22 mouse cellular contexts compared by ENCODE assay signal in the genomic region with DNA sequence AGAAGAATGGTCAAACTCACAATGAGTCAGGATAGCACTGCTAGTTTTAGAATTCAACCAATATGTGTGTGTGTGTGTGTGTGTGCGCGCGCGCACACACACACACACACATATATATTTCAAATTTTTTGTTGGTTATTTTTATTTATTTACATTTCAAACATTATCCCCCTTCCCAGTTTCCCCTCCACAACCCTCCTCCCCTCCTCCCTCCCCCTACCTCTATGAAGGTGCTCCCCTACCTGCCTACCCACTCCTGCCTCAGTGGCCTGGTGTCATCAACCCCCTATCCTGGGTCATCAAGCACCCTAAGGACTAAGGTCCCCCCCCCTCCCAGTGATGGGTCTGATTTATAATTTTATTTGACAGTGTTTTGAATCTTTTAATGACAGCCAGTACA.
DNase-seq lines count a peak whose midpoint lies in the region; ATAC-seq and TF ChIP-seq lines count a peak whose summit lies in the region.
"Had no signal": no experiment of that assay in that cellular context is flagged by ENCODE, and none has a peak within 500 bp of the region (broad histone marks: within the 10 kb centered on the region; RNA-seq: fewer than 3 reads in every experiment).

No protein-coding gene starts in this region.

- H3K27ac ChIP-seq in heart, postnatal 0 days (ENCODE audit: low read depth): no peak overlapping the region
- no peak overlapping the region for H3K27ac ChIP-seq in kidney, postnatal 0 days
- no peak overlapping the region for H3K27ac ChIP-seq in lung, postnatal 0 days (ENCODE audit: low read length)
- H3K27ac ChIP-seq in midbrain, embryonic 11.5 days (ENCODE audit: low read depth, low read length): no peak overlapping the region
- no peak overlapping the region for H3K27ac ChIP-seq in midbrain, embryonic 13.5 days

- H3K4me3 ChIP-seq in heart, postnatal 0 days (ENCODE audit: low read depth, low read length): no peak overlapping the region
- H3K4me3 ChIP-seq in kidney, postnatal 0 days (replicated peaks; ENCODE audit: low read depth, low read length): no peak overlapping the region
- H3K4me3 ChIP-seq in lung, postnatal 0 days (ENCODE audit: low read depth, low read length): no peak overlapping the region
- H3K4me3 ChIP-seq in lung, adult 2 months (replicated peaks; ENCODE audit: extremely low read depth, low read depth, low read length): no peak overlapping the region
- no peak overlapping the region for H3K4me3 ChIP-seq in midbrain, embryonic 11.5 days (ENCODE audit: low read depth, low read length)
- H3K4me3 ChIP-seq in midbrain, embryonic 13.5 days (replicated peaks): no peak overlapping the region

- no peak for TF ChIP-seq POLR2A in lung, adult 2 months (IDR thresholded peaks at IDR 0.05; ENCODE audit: borderline replicate concordance, extremely low read depth, low read depth, low read length)

- no peak overlapping the region for H3K4me2 ChIP-seq in heart, postnatal 0 days (ENCODE audit: low read depth, low read length)
- no peak overlapping the region for H3K4me2 ChIP-seq in kidney, postnatal 0 days (ENCODE audit: low read length)
- H3K4me2 ChIP-seq in lung, postnatal 0 days (replicated peaks; ENCODE audit: low read depth, low read length): no peak overlapping the region
- H3K4me2 ChIP-seq in midbrain, embryonic 11.5 days: no peak overlapping the region
- no peak overlapping the region for H3K4me2 ChIP-seq in midbrain, embryonic 13.5 days (replicated peaks)

- H3K27me3 ChIP-seq in heart, postnatal 0 days (ENCODE audit: control insufficient read depth, insufficient read depth, low read length): no peaks in the 10 kb centered on the region
- no peaks in the 10 kb centered on the region for H3K27me3 ChIP-seq in kidney, postnatal 0 days (ENCODE audit: insufficient read depth, low read length)
- H3K27me3 ChIP-seq in lung, postnatal 0 days (replicated peaks; ENCODE audit: insufficient read depth, low read length): no peaks in the 10 kb centered on the region
- no peaks in the 10 kb centered on the region for H3K27me3 ChIP-seq in midbrain, embryonic 11.5 days (ENCODE audit: control insufficient read depth, insufficient read depth, low read length)
- H3K27me3 ChIP-seq in midbrain, embryonic 13.5 days: no peaks in the 10 kb centered on the region
- H3K27me3 ChIP-seq: CH12.LX, Patski had no signal

- TF ChIP-seq EP300 in heart, postnatal 0 days (IDR thresholded peaks at IDR 0.05; ENCODE audit: low read depth): no peak
- TF ChIP-seq EP300 in lung, postnatal 0 days (IDR thresholded peaks at IDR 0.05): no peak

- TF ChIP-seq CTCF in heart, postnatal 0 days (IDR thresholded peaks at IDR 0.05; ENCODE audit: low read depth): no peak
- no peak for TF ChIP-seq CTCF in kidney, postnatal 0 days (IDR thresholded peaks at IDR 0.05; ENCODE audit: low read depth)
- no peak for TF ChIP-seq CTCF in lung, postnatal 0 days (IDR thresholded peaks at IDR 0.05)
- TF ChIP-seq CTCF in lung, adult 2 months (IDR thresholded peaks at IDR 0.05; ENCODE audit: insufficient read depth, low read length): no peak

- 96% methylated on average over 4 of the region's 4 CpGs for WGBS in heart, postnatal 0 days
- 94% methylated on average over 4 of the region's 4 CpGs for WGBS in kidney, postnatal 0 days
- 97% methylated on average over 4 of the region's 4 CpGs for WGBS in lung, postnatal 0 days
- WGBS in lung, adult 2 months: 93% methylated on average over 4 of the region's 4 CpGs
- WGBS in midbrain, embryonic 11.5 days: 95% methylated on average over 4 of the region's 4 CpGs
- WGBS in midbrain, embryonic 13.5 days: 100% methylated on average over 4 of the region's 4 CpGs

- H3K9ac ChIP-seq in heart, postnatal 0 days (replicated peaks; ENCODE audit: low read depth, low read length): no peak overlapping the region
- no peak overlapping the region for H3K9ac ChIP-seq in kidney, postnatal 0 days (ENCODE audit: low read depth, low read length)
- no peak overlapping the region for H3K9ac ChIP-seq in lung, postnatal 0 days (replicated peaks; ENCODE audit: low read depth)
- no peak overlapping the region for H3K9ac ChIP-seq in midbrain, embryonic 11.5 days (ENCODE audit: low read length)
- no peak overlapping the region for H3K9ac ChIP-seq in midbrain, embryonic 13.5 days (replicated peaks)

- no peaks in the 10 kb centered on the region for H3K4me1 ChIP-seq in heart, postnatal 0 days (ENCODE audit: control insufficient read depth, insufficient read depth)
- H3K4me1 ChIP-seq in kidney, postnatal 0 days (replicated peaks; ENCODE audit: insufficient read depth, low read length): no peaks in the 10 kb centered on the region
- H3K4me1 ChIP-seq in lung, postnatal 0 days (ENCODE audit: insufficient read depth, low read depth, low read length): no peaks in the 10 kb centered on the region
- H3K4me1 ChIP-seq in lung, adult 2 months (ENCODE audit: control insufficient read depth, insufficient read depth, low read length): no peaks in the 10 kb centered on the region
- no peaks in the 10 kb centered on the region for H3K4me1 ChIP-seq in midbrain, embryonic 11.5 days (ENCODE audit: control insufficient read depth, insufficient read depth, low read length)
- H3K4me1 ChIP-seq in midbrain, embryonic 13.5 days (replicated peaks): no peaks in the 10 kb centered on the region

- H3K9me3 ChIP-seq in heart, postnatal 0 days (replicated peaks; ENCODE audit: control insufficient read depth, low read length): no peaks in the 10 kb centered on the region
- H3K9me3 ChIP-seq in kidney, postnatal 0 days (replicated peaks; ENCODE audit: low read length): no peaks in the 10 kb centered on the region
- H3K9me3 ChIP-seq in lung, postnatal 0 days (ENCODE audit: low read length): no peaks in the 10 kb centered on the region
- H3K9me3 ChIP-seq in midbrain, embryonic 11.5 days (ENCODE audit: control insufficient read depth, low read length): no peaks in the 10 kb centered on the region
- H3K9me3 ChIP-seq in midbrain, embryonic 13.5 days: no peaks in the 10 kb centered on the region

- no peak for ATAC-seq in heart, postnatal 0 days (ENCODE audit: insufficient read depth, low read depth)
- ATAC-seq in kidney, postnatal 0 days (replicated peaks; ENCODE audit: low FRiP score, low read depth): no peak
- ATAC-seq in lung, postnatal 0 days: no peak
- no peak for ATAC-seq in midbrain, embryonic 11.5 days (ENCODE audit: low FRiP score)
- no peak for ATAC-seq in midbrain, embryonic 13.5 days
- ATAC-seq: activated CD4-positive, CD25-positive, alpha-beta regulatory T cell, adult 4 months; CD4-positive, CD25-positive, alpha-beta regulatory T cell, adult 4 months; Patski had no signal

- no peaks in the 10 kb centered on the region for H3K36me3 ChIP-seq in heart, postnatal 0 days (replicated peaks; ENCODE audit: control insufficient read depth, insufficient read depth, low read length)
- H3K36me3 ChIP-seq in kidney, postnatal 0 days (ENCODE audit: insufficient read depth, low read length): no peaks in the 10 kb centered on the region
- H3K36me3 ChIP-seq in lung, postnatal 0 days (ENCODE audit: insufficient read depth, low read length): no peaks in the 10 kb centered on the region
- no peaks in the 10 kb centered on the region for H3K36me3 ChIP-seq in midbrain, embryonic 11.5 days (ENCODE audit: control insufficient read depth, insufficient read depth, low read length)
- H3K36me3 ChIP-seq in midbrain, embryonic 13.5 days: no peaks in the 10 kb centered on the region
- H3K36me3 ChIP-seq: G1E had no signal

- DNase-seq in heart, postnatal 0 days (ENCODE audit: low spot score): peak; percentile 78
- DNase-seq in heart, adult 8-10 months (ENCODE audit: low spot score): no peak
- DNase-seq in kidney, postnatal 0 days (ENCODE audit: low spot score): peak; percentile 36
- no peak for DNase-seq in kidney, adult 8-10 months
- peak; percentile 61 for DNase-seq in lung, postnatal 0 days (ENCODE audit: low spot score)
- no peak for DNase-seq in lung, adult 2 months
- peak; percentile 54 for DNase-seq in midbrain, embryonic 11.5 days (ENCODE audit: low spot score, missing footprints)
- DNase-seq: adrenal gland, adult 2 months; adrenal gland, adult 8-10 months; adrenal gland, postnatal 10 days; adrenal gland, postnatal 14 days; adrenal gland, postnatal 25 days; adrenal gland, postnatal 36 days; B cell, adult 2 months; cerebellum, adult 11 months; cerebellum, adult 11-12 months had no signal

Comparison
In these comparisons a context has a peak if more than half of its experiments do, and no peak if none do; other contexts are left out.
1. DNase-seq: peak in heart, postnatal 0 days (single experiment), kidney, postnatal 0 days (single experiment), lung, postnatal 0 days (single experiment) and midbrain, embryonic 11.5 days (single experiment); none in heart, adult 8-10 months (single experiment), kidney, adult 8-10 months (0 of 2) and lung, adult 2 months (single experiment).